Mouse (Mus musculus): ENCODE measurements around the gene Col11a2.
A peak's percentile ranks its signal among the peaks of the same experiment; 100 is the strongest.

Gene Col11a2

DNA sequence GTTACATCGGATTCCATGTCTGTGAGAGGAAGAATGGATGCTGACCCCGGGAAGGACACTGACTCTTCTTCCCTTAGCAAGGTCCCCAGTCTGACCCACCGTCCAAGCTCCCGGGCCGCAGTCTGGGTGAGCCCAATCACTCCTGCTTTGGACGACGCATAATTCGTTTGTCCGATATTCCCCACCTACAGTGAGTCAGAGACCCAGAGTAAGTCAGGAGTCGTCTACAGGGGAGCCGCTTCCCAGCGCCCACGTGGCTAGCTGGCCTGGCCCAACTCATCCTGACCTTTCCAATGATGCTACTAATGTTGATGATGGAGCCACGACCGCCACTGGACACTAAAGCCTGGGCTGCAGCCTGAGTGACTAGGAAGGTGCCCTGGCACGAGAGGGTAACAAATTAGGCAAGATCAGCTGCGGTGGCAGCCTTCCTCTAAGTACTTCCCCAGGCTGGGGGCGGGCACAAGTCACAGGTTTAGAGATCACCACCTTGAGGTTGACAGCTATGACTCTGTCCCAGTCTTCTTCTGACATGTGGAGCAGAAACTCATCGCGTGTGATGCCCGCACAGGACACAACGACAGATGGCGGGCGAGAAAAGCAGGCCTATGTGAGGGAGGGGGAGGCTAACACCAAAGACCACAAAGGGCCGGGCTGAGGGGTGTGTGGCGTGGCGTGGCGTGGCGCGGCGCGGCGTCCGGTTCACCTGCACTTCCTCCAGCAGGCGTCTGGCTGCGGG, 12.2 kb upstream of the Col11a2 start:
- peak; percentile 24 for DNase-seq

GRCm38 (mm10) chr17:34027656-34028223, 11.5 kb upstream of the Col11a2 start, which contains the start of gene H2-Ke6:
TSS of gene H2-Ke6 (minus strand) at chr17:34028060.
- peak; percentile 97 for DNase-seq

DNA sequence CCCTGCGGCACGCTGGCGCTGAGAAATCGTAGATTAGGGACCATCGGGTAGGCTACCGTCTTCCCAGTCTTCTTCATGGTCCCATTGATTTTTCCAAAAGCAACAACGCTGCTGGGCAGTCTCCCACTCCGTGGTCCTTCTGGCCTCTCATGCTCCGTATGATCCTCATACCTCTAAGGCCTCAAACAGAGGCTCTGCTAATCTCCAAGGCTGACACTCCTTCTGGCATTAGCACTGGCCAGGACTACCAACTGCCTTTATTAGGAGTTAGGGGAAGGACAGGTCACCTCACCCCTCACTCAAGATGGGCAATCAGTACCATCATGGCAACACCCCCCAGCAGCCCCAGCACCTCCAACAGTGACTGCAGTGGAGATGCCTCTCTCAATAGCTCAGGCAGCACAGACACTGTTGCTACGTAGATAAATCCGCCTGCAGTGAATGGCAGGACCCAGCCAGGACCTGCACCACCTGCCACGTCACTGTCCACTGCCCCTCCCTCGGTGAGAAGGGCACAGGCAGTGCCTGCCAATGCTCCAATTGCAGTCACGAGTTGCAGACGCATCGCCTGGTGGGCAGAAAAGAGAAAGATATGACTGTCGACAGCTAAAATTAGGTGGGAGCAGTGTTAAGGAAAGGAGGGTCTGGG, 10.6 kb upstream of the Col11a2 start:
- no peak for DNase-seq

DNA sequence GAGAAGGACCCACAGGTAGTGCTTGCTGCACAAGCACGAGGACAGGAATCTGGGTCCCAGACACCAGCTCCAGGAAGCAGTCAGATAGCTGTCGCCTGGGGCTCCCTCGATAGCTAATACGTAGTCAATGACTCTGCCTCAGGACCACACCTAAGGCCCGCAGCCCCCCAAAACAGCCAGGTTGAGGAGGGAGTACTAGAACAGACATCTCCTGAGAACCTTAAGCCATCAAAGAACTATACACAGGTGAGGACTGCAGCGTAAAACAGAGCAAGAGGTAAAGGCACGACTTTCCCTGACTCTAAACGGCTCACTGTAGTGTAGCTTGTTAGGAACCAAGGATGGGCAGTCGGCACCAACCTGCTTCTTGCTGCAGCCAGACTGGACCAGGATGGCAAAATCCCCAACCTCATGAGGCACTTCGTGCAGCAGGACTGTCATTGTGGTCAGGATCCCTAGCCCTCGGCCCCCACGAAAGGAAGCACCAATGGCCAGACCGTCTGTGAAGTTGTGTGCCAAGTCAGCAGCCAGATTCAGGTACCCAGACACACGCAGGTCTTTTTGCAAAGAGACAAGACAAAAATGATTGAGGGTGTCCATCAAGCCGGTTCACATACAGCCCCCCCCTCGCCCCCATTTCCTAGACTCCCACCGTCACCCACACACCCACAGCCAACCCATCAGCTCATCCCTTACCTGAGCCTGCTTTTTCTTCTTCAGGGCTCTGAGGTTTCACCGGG, 9.9 kb upstream of the Col11a2 start:
- DNase-seq, result no peak

DNA sequence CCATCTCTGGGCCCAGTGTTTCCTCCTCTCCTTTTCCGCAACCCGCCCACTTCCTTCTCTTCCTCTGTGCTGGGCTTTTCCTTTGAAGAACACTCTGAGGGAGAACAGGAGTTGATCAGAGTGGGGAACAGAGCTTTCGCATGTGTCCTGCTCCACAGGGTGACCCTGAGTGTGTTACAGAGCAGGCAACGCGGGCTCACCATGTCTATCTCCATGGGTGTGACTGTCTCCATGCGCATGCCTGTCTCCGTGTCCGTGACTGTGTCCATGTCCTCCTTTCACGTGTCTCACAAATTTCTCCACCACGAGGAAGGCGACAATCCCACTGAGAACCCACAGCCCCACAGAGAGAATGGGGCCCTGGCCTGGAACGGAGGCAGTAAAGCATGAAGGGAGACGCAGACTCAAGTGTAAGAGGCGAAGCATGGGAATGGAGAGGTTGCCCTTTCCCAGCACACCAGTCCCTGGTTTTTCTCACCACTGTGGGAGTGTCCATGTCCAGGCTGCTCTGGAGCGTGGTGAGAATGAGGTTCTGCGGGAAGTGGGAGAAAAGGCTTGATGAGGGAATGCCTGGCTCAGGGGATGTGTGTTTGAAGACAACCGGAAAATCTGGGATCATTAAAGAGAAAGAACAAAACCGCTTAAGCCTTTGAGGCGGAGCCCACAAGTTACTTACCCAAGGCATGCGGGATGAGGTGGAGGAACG, 9.2 kb upstream of the Col11a2 start:
- DNase-seq, result no peak

GRCm38 (mm10) chr17:34030861-34031326, 8.3 kb upstream of the Col11a2 start:
- no peak for DNase-seq

DNA sequence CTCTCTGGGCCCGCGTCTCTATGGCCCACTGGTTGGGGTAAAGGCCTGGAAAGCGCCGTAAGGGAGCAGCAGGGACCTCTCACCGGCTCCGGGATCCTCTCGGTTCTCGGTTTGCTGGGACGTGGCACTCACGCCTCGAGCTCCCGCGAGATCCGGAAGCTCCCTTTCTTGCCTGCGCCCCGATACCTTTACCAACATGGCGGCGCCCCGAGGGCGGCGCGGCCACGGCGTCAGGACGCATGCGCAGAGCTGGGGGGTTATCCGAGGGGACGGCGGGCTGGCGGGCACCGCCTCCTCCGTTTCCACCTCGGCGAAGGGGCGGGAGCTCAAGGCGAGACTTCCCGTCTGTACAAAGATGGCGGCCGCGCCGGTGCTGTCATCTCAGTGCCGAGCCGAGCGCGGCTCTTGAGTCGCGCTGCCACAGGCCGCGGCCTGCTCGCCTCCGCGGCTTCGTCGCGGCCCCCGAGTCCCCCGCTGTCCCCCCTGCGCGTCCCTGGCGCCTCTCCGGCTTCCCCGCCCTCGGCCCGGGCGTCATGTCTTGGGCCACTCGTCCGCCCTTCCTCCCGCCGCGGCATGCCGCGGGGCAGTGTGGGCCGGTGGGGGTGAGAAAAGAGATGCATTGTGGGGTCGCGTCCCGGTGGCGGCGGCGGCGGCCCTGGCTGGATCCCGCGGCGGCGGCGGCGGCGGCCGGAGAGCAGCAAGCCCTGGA, 7.6 kb upstream of the Col11a2 start, which contains the start of the genes Slc39a7 and Rxrb:
TSS of gene Slc39a7 (minus strand) at position 218 of the 709 bp plus-strand sequence.
TSS of gene Rxrb (plus strand) at position 348 of the 709 bp plus-strand sequence.
- DNase-seq, result peak; percentile 99

DNA sequence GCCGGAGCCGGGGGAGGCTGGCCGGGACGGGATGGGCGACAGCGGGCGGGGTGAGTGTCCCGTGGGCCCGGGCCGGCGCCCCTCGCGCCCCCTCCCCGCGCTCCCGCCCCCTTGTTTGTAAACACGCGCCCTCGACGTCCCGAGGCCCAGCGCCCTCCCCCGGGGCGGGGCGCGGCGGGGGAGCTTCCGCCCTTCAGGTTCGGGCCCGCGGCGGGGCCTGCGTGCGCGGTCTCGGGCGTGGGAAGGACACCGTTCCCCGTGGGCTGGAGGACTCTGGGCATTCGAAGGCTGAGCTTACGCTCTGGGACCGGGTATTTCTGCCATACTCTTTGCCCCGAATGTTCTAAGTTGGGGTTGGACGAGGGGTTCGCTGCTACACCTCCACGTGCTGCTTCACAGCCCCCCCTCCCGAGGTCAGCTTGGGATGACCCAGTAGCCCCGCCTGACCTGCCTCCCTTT, 7.0 kb upstream of the Col11a2 start:
- DNase-seq, result peak; percentile 86

DNA sequence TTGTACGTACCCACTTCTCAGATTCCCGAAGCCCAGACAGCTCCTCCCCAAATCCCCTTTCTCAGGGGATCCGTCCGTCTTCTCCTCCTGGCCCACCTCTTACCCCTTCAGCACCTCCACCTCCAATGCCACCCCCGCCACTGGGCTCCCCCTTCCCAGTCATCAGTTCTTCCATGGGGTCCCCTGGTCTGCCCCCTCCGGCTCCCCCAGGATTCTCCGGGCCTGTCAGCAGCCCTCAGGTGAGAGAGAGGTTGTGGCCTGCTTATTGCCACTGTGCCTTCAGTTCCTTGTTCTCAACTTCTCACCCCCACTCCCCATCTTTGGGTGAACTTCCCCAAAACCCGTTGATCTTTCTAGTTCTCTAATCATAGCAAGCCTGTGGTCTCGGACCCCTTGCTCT, 6.4 kb upstream of the Col11a2 start:
- DNase-seq, result peak; percentile 21

GRCm38 (mm10) chr17:34033441-34033840, 5.8 kb upstream of the Col11a2 start:
- no peak for DNase-seq

DNA sequence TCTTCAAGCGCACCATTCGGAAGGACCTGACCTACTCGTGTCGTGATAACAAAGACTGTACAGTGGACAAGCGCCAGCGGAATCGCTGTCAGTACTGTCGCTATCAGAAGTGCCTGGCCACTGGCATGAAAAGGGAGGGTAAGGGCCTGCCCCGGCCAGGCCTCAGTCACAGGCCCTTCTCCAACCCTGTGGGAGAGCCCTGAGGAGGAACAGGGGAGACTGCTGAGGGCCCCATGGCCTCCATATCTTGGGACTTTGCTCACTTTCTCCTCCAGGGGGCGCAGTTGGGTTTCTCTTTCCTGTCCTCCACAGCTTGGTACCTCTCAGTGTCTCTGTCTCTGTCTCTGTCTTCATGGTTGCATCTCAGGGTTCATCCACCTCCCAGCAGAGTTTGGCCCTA, 5.2 kb upstream of the Col11a2 start:
- peak; percentile 58 for DNase-seq

- no peak for DNase-seq
Observed at GRCm38 (mm10) chr17:34035517-34035916, 3.7 kb upstream of the Col11a2 start.

DNA sequence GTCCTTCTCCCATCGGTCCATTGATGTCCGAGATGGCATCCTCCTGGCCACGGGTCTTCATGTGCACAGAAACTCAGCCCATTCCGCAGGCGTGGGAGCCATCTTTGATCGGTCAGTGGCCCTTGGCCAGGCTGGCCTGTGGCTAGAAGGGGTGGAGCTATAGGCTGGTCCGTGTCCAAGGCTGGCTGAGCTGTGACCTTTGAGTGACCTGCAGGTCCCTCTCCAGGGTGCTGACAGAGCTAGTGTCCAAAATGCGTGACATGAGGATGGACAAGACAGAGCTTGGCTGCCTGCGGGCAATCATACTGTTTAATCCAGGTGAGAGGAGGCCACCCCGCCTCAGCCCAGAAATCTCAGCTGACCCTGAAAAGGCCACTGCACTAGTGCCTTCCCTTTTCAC, 2.6 kb upstream of the Col11a2 start:
- DNase-seq, result peak; percentile 44

- no peak for DNase-seq
Observed at GRCm38 (mm10) chr17:34037241-34037640, 2.0 kb upstream of the Col11a2 start.

- peak; percentile 19 for DNase-seq
Observed at GRCm38 (mm10) chr17:34038440-34038839, 797 bp upstream of the Col11a2 start.

GRCm38 (mm10) chr17:34039562-34040450, 569 bp downstream of the Col11a2 start:
- peak; percentile 39 for DNase-seq

DNA sequence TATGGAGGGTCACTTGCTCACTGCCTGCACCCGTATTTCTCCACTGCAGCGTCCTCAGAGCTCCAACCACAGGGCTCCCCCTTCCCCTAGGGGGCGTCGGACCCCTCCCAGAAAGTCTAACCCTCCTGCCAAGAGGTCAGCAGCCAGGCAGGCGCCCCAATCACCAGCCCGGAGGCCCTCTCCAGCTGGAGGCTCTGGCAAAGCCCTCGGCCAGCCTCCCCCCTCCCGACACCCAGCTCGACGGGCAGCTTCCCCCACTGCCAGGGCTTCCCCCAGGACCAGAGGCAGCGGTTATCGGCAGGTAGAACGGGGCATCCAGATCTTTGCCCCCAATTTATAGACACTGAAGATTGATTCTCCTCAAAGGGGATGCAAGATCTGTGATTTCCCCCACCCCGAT, 6.7 kb downstream of the Col11a2 start:
- no peak for DNase-seq

GRCm38 (mm10) chr17:34047404-34048050, 8.3 kb downstream of the Col11a2 start:
- no peak for DNase-seq

- DNase-seq, result no peak
Observed at GRCm38 (mm10) chr17:34057224-34057623, 18.0 kb downstream of the Col11a2 start.

DNA sequence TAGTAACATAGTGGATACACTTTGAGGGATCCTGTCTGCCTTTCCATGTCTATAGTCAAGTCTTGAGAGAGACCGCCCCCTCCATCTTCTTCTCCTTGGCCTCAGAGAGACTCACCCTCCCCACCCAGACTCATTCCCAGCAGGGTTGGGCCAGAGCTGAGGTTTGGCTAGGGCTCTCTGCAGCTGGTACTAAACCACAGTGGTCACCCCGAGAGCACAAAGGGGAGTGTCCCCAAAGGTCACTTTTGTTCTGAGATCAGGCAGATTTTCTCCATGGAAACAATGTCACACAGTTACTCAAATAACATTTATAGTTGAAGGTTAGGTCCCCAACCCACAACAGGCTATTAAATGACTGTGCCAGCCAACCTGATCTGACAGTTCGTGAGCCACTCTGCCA, 29.6 kb downstream of the Col11a2 start:
- DNase-seq, result no peak
